Mouse (Mus musculus) adrenal gland, postnatal 14 days (tissue): ENCODE data around the gene Crmp1. TPM values are rescaled to one million over a fixed set of nuclear protein-coding genes. Genes with fewer than 3 reads are reported as not detected.
A peak's percentile ranks its signal among the peaks of the same experiment; 100 is the strongest.

Experiments used
- DNase-seq: peaks from one replicate; pipeline ENCODE4 v3.0.0; 2021; ENCODE audit warnings: mixed read lengths
- long read RNA-seq, 2 experiments: library from polyadenylated mRNA; stranded (forward); transcript quantifications; one replicate each; pipeline ENCODE4 v2.0.0; 2021
- total RNA-seq: library from RNA; stranded (reverse); gene quantifications from 2 replicates; pipeline ENCODE4 v1.2.3, GENCODE M21; 2021

The Crmp1 gene
- total RNA-seq = 7.0 and 12.1 TPM in 2 replicates
- long read RNA-seq, experiment 1, transcript Crmp1-201 (14 exons, 2,906 nt) = major isoform, 13 of 20 reads
- long read RNA-seq, experiment 1, transcript Crmp1-202 (14 exons, 3,051 nt) = minor isoform, 6 of 20 reads
- long read RNA-seq, experiment 1, partial matches to known transcripts = 0 of 20 reads
- long read RNA-seq, experiment 1, other reads (novel, unspliced or antisense) = 1 of 20 reads
- long read RNA-seq, experiment 2, transcript Crmp1-201 (14 exons, 2,906 nt) = major isoform, 5 of 12 reads
- long read RNA-seq, experiment 2, partial matches to known transcripts = 2 of 12 reads
- long read RNA-seq, experiment 2, other reads (novel, unspliced or antisense) = 2 of 12 reads

GRCm38 (mm10) chr5:37241651-37242151 is at the start of gene Crmp1:
Gene Crmp1, plus strand, starts transcription at chr5:37241940.
- DNase-seq = peak; percentile 71

GRCm38 (mm10) chr5:37196196-37196595 is 45.5 kb upstream of the Crmp1 start:
- DNase-seq = no peak

GRCm38 (mm10) chr5:37196666-37197250 is 45.0 kb upstream of the Crmp1 start:
- DNase-seq = peak; percentile 28

GRCm38 (mm10) chr5:37197423-37197822 is 44.3 kb upstream of the Crmp1 start:
- DNase-seq = no peak

DNA sequence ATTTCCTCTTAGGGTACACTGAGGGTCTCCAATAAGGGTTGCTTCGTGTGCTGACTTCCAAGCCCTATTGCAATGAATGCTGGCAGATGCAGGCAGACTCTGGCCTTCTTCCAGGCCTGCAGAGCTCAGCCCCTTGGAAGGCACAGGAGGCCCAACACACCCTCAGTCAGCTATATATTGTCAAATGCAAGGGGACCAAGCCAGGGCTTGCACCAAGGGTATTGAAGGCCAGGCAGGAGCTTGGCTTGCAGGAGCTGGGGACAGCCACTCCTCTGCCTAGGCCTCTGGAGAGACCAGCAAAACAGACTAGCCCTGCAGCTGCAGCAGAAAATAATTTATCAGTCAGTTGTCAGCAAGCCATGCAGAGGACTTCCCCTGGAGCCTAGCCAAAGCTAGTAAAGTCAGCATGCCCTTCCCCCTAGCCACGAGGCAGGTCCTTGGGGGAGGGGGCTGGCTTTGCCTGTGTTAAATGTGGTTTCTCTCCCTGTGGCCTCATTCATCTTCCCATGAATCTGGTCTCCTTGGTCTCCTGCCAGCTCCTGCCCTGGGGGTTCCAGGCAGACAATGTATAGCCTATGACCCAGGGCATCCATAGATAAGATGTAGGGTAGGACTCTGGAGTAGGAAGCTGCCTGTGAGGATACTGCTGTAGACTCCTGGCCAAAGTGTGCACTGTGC is 43.6 kb upstream of the Crmp1 start:
- peak; percentile 23 for DNase-seq

GRCm38 (mm10) chr5:37202285-37202684 is 39.5 kb upstream of the Crmp1 start:
- no peak for DNase-seq

- DNase-seq = no peak
Observed at GRCm38 (mm10) chr5:37204886-37205285, 36.9 kb upstream of the Crmp1 start.

DNA sequence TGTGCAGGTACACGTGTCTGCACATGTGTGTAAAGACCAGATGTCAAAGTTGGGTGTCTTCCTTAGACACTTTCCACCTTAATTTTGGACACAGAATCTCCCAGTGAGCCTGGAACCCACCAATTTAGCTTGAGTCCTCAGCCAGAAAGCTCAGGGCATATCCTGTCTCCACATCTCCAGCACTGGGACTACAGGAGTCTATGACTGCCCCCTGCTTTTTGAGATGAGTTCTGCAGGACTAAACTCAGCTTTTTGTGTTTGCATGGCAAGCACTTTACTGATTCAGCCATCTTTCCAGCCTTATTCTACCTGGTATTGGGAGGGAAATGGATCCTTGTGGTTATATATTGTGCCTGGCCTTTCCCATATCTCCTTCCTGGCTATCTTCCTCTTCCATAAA is 36.3 kb upstream of the Crmp1 start:
- DNase-seq = no peak

- DNase-seq = no peak
Observed at GRCm38 (mm10) chr5:37206364-37206763, 35.4 kb upstream of the Crmp1 start.

DNA sequence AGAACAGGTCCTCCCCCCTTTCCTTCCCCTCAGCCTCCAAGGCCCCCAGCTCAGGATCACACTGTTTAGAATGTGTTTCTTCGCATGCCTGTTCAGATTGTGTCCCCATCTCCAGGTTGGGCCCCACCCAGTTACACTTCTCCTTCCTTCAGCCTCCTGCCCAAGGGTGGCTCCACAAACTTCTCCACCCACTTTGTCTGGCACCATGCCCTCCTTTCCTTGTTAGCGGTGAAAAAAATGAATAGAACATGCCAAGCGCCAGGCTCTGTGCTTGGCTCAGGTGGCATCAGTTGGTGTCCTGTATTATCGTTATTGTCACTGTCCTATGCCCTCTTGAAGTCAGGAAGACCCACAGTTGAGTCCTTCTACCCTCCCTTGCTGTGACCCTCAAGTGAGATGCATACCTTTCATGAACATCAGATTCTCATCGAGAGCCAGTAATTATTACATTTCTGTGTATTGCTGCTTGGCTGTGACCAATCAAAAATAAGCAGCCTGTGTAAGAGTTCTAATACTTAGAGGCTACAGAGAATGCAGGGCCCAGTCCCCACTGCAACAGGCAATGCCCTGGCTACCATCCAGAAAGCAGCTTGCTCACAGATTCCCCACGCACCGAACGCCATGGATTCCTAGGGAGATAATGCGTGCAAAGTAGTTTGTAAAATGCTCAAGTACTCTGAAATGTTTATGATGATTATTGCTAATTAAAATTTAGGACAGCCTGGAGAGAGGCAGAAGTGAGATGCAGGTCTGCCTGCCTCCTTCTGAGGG is 28.6 kb upstream of the Crmp1 start:
- DNase-seq = no peak

DNA sequence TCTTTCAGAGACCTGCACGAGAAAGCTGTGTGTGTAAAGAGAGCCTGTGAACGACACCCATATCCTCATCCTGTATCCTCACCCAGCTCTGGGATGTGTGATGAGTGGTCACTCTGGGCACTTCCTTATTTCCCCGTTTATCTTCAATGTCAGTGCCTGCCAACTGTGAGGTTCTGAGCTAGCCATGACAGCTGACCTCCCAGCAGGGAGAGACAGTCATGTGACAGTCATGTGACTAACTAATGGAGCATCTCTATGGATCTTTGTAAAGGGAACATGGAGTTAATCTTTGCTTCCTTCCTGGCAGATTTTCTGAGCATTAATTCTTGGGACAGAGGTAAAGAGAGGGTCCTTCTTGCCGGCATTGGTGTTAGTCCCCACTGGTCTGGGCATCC is 28.0 kb upstream of the Crmp1 start:
- no peak for DNase-seq

DNA sequence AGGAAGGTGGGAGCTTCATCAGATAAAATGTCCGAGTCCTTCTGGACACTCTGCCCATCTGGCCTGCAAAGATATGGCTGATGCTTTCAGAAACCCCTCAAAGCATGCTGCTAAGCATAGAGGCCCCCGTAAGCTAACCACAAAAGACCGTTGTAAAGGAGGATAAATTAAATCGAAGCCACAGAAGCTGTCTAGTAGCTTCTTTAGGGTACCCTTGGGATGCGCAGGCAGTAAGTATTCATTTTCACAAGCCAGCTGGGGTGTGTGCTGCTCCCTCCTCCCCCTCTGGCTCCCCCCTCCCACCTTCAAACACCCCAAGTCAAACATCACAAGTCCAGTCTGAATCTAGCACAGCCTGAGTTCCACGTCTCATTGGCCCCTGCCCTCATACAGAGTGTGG is 27.1 kb upstream of the Crmp1 start:
- no peak for DNase-seq

DNA sequence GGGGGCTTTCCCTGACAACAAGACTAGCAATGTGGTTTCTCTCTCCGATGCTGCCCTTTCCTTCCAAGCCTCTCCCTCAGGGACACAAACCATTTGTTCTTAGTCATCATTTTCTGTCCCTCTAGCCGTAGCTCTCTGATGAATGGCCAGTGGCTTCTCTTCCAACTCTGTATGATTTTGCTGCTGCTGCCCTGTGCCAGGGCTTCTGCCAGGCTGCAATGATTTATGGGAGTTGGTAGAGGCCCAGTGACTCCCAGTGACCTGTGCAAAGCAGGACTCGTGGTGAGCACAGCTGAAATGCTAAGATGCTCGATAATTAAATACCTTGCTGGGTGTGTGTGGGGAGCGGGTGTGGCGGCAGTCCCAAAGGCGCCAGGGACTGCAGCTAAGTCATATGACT is 26.5 kb upstream of the Crmp1 start:
- peak; percentile 53 for DNase-seq

- DNase-seq = no peak
Observed at GRCm38 (mm10) chr5:37219615-37220014, 22.1 kb upstream of the Crmp1 start.

DNA sequence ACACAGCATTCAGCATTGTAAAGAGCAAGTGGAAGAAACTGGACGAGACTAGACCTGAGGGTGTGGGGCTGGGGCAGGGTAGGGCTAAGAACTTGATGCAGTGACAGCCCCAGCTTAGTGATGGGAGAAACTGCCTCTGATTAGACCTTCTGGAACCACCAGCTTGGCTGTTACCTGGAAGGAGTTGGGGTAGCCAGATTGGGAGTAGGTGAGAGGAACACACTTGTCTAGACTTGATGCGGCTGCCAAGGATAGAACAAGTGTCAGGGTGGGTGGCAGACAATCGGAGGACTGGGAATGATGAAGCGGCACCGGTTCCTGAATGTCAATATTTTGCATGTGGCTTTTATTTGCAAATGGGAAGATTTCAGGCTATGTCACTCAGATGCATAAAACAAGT is 21.2 kb upstream of the Crmp1 start:
- no peak for DNase-seq

DNA sequence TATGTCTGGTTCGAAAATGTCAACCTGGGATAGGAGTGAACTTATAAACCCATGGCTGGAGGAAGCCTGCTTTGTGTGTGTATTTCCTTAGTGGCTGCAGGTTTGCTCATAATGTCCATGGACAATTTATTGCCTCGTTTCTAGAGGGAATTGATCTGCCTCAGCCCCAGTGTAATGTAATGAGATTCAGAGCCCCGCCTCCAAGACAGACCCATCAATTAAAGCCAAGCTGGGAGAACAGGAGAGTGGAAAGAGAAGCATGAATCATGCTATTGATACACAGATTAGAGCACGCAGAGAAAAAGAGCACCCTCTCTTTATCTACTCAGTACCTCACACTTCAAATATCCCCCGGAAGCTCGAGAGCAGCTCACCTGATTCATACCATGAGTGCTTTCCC is 20.2 kb upstream of the Crmp1 start:
- DNase-seq = no peak

- no peak for DNase-seq
Observed at GRCm38 (mm10) chr5:37222316-37222715, 19.4 kb upstream of the Crmp1 start.

- DNase-seq = peak; percentile 27
Observed at GRCm38 (mm10) chr5:37225708-37226107, 16.0 kb upstream of the Crmp1 start.

GRCm38 (mm10) chr5:37227956-37228680 is 13.6 kb upstream of the Crmp1 start:
- no peak for DNase-seq

DNA sequence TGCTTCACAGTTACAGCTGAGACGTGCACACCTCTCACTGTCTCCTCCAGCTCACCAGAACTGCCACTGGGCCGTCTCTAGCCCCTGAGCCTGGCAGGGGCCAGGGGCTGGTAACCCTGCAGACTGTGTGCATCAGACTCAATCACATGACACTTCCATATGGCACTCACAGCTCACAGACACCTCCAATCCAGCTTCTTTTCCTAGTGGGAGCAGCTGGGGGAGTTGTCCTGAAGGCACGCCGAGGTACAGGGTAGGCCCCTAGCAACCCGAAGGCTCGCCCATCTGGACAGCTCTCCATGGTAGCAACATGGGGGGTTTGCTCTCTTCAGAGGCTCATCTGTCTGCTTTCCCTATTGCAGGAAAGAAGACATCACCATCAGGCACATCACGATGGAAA is 12.8 kb upstream of the Crmp1 start:
- DNase-seq = no peak

DNA sequence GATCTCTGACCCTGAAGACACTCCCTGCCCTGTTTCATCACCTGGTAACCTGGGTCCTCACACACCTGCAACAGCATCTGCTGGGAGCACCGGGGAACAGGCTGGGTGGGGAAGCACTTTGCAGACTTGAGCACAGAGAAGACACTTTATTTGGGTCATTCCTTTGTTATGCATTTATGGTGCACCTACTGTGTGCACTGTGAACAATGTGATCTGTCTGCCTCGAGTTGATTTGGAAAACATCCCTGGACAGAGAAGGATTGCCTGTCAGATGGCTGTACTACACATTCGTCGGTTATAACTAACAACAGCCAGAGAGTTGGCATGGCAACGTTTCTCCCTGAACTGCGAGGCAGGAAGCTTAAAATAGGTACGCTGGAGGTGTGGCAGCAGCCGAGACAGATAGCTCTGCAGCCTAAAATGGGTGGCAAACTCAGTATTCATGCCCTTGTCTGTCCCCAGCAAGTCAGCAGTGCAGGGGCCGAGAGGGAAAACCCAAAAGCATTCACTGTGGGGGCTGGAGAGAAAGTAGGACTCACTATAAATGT is 8.7 kb upstream of the Crmp1 start:
- DNase-seq = no peak

- DNase-seq = no peak
Observed at GRCm38 (mm10) chr5:37238654-37239053, 3.1 kb upstream of the Crmp1 start.
